Mouse (Mus musculus): ENCODE data around the gene Adamtsl1. TPM values are rescaled to one million over a fixed set of nuclear protein-coding genes. Genes with fewer than 3 reads are reported as not detected.

Adamtsl1 gene
- polyA plus RNA-seq, 1 experiment, result 0.48 TPM

DNA sequence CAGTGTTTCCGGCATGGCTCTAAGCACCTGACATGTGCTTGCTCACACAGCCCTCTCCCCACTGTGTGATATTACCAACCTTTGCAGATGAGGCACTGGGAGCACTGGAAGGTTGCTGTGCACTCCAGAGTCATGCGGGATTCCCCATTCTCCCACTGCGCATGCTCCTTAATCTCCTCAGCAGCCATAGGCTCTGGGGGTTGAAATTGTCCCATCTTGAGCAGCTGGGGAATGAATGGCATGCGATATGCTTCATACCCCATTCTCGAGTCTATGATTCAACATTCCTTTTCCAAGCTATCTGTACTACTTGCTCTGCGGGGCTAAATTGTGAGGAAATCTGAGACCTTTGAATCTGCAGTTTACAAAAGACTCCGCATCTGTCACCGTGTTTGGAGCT is 812.7 kb downstream of the Adamtsl1 start:
- no peak overlapping the region for H3ac ChIP-seq (ENCODE audit: control insufficient read depth, insufficient read length, low read depth)
- no peak overlapping the region for H3K4me3 ChIP-seq (ENCODE audit: insufficient read depth, poor library complexity, severe bottlenecking)
- no peaks in the 10 kb centered on the region for H3K79me3 ChIP-seq (ENCODE audit: low read depth)
- TF ChIP-seq CTCF (IDR thresholded peaks at IDR 0.05; ENCODE audit: control insufficient read depth, insufficient read depth, insufficient read length), result no peak
- no peak for TF ChIP-seq MAX (IDR thresholded peaks at IDR 0.05)
- no peaks in the 10 kb centered on the region for H3K27me3 ChIP-seq (ENCODE audit: control insufficient read depth, insufficient read depth, insufficient read length)
- H3K79me2 ChIP-seq (ENCODE audit: control insufficient read depth, insufficient read depth), result no peaks in the 10 kb centered on the region
- no peaks in the 10 kb centered on the region for H3K36me3 ChIP-seq (ENCODE audit: control insufficient read depth, insufficient read depth)

DNA sequence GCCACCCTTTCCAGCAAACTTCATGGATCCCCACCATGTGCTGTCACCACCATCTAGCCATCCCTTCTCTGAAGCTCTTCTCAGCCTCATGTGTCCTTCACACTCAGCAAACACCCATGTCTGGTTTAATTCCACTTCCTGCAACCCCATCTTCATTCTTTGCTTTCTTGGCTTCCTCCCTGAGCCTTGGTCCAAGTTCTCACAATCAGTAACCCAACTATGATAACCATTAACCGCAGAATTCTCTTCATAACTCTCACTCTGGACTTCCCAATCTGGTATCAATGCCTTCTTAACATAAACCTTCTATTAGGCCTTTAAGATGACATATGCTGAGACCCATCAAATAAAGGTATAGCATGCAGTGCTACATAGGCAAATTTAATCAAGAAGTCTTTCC is 815.5 kb downstream of the Adamtsl1 start:
- Histone ChIP-seq H3ac (ENCODE audit: control insufficient read depth, insufficient read length, low read depth) (no peak overlapping the region), H3K4me3 (ENCODE audit: insufficient read depth, poor library complexity, severe bottlenecking) (no peak overlapping the region), H3K79me3 (ENCODE audit: low read depth) (no peaks in the 10 kb centered on the region), H3K27me3 (ENCODE audit: control insufficient read depth, insufficient read depth, insufficient read length) (no peaks in the 10 kb centered on the region), H3K36me3 (ENCODE audit: control insufficient read depth, insufficient read depth) (no peaks in the 10 kb centered on the region), H3K79me2 (ENCODE audit: control insufficient read depth, insufficient read depth) (no peaks in the 10 kb centered on the region)
- TF ChIP-seq CEBPB (IDR thresholded peaks at IDR 0.05; ENCODE audit: low read depth), result no peak
- TF ChIP-seq MYOG (IDR thresholded peaks at IDR 0.05; ENCODE audit: control insufficient read depth, extremely low read depth, insufficient read length), result no peak
- no peak for TF ChIP-seq FOSL1 (IDR thresholded peaks at IDR 0.05; ENCODE audit: insufficient read depth, low read length, poor library complexity, severe bottlenecking)
- TF ChIP-seq MAX (IDR thresholded peaks at IDR 0.05), result no peak
- no peak for TF ChIP-seq USF1 (IDR thresholded peaks at IDR 0.05; ENCODE audit: low read depth)
- TF ChIP-seq CTCF (IDR thresholded peaks at IDR 0.05; ENCODE audit: control insufficient read depth, insufficient read depth, insufficient read length), result no peak
- TF ChIP-seq MYOD1 (IDR thresholded peaks at IDR 0.05; ENCODE audit: control insufficient read depth, insufficient read length, low read depth), result no peak

DNA sequence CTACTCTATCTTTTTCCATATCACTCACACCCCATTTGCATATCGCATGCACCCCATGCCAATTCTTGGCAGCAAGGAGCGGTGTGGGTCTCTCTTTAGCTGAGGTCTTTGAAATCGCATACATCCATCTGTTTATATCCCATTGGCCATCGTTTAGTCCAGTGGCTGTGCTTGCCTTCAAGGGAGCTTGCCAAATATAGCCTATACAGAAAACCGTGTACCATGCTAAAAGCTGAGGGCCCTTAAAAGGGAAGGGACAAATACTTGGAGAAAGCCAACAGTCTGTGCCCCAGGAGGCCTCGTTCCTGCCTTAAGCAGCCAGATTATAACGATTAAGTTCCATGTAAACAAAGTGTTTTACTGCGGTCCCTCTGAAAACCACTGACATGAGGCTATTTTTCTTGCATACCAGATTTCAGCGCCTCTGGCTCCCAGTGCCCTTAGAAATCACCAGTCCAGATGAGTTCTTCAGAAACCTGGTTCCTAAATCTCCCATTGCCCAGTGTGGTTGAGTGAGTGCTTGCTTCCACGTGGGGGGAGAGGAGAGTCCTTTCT is 822.0 kb downstream of the Adamtsl1 start:
- Histone ChIP-seq H3ac (ENCODE audit: control insufficient read depth, insufficient read length, low read depth) (no peak overlapping the region), H3K36me3 (ENCODE audit: control insufficient read depth, insufficient read depth) (no peaks in the 10 kb centered on the region), H3K79me3 (ENCODE audit: low read depth) (no peaks in the 10 kb centered on the region), H3K79me2 (ENCODE audit: control insufficient read depth, insufficient read depth) (no peaks in the 10 kb centered on the region), H3K27me3 (ENCODE audit: control insufficient read depth, insufficient read depth, insufficient read length) (no peaks in the 10 kb centered on the region), H3K4me3 (ENCODE audit: insufficient read depth, poor library complexity, severe bottlenecking) (no peak overlapping the region)
- TF ChIP-seq CTCF (IDR thresholded peaks at IDR 0.05; ENCODE audit: control insufficient read depth, insufficient read depth, insufficient read length), result no peak
- no peak for TF ChIP-seq MAX (IDR thresholded peaks at IDR 0.05)
- no peak for TF ChIP-seq FOSL1 (IDR thresholded peaks at IDR 0.05; ENCODE audit: insufficient read depth, low read length, poor library complexity, severe bottlenecking)
- no peak for TF ChIP-seq USF1 (IDR thresholded peaks at IDR 0.05; ENCODE audit: low read depth)
- no peak for TF ChIP-seq MYOD1 (IDR thresholded peaks at IDR 0.05; ENCODE audit: control insufficient read depth, insufficient read length, low read depth)
- TF ChIP-seq CEBPB (IDR thresholded peaks at IDR 0.05; ENCODE audit: low read depth), result no peak
- TF ChIP-seq MYOG (IDR thresholded peaks at IDR 0.05; ENCODE audit: control insufficient read depth, extremely low read depth, insufficient read length), result no peak

DNA sequence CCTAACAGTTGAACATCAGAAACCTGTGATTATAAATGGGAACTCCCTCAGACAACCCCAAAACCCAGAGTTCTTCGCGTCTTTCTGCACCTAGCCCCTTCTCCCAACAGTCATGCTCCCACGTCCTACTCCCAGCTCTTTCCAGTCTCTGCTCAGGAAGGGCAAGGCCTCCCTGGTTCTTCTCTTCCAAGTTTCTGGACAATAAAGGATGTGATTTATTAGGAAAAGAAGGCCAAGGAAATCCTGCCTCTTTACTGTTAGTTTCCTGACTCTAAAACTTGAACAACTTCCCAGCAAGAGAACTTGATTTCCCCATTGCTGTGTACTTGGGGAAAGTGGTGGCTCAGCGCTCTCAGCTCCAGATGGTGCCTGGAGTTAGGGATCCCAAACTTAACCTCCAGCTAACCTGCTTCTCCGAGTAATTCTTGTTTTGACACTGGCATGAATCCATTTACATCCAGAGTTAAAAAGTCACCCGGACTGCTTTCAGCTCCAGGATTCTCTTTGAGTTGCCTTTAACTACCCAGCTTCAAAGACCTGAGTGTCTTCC is 823.3 kb downstream of the Adamtsl1 start:
- no peaks in the 10 kb centered on the region for H3K27me3 ChIP-seq (ENCODE audit: control insufficient read depth, insufficient read depth, insufficient read length)

DNA sequence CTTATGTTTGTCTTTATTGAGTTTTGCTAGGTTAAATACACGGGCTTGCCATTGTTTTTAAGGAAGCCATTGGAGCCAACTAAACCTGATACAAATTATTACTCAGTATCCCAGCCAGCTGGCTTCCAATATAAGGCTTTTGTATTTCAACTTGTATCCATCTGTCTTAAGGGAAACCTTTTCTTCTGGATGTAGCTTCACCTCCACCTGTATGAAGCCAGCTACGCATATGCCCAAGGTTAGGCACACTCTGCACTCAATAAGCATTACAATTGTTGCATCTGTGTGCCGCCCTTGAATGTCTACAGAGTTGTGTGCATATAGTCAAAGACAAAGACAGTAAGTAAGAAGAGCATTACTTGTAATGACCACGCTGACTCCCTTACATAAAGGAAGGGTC is 835.4 kb downstream of the Adamtsl1 start:
- TF ChIP-seq CEBPB (IDR thresholded peaks at IDR 0.05; ENCODE audit: low read depth) (no peak), MYOD1 (IDR thresholded peaks at IDR 0.05; ENCODE audit: control insufficient read depth, insufficient read length, low read depth) (no peak), FOSL1 (IDR thresholded peaks at IDR 0.05; ENCODE audit: insufficient read depth, low read length, poor library complexity, severe bottlenecking) (no peak)
- Histone ChIP-seq H3ac (ENCODE audit: control insufficient read depth, insufficient read length, low read depth) (no peak overlapping the region), H3K79me2 (ENCODE audit: control insufficient read depth, insufficient read depth) (no peaks in the 10 kb centered on the region), H3K4me3 (ENCODE audit: insufficient read depth, poor library complexity, severe bottlenecking) (no peak overlapping the region), H3K36me3 (ENCODE audit: control insufficient read depth, insufficient read depth) (no peaks in the 10 kb centered on the region), H3K79me3 (ENCODE audit: low read depth) (no peaks in the 10 kb centered on the region), H3K27me3 (ENCODE audit: control insufficient read depth, insufficient read depth, insufficient read length) (no peaks in the 10 kb centered on the region)

More for the DNA sequence above, 823.3 kb downstream of the Adamtsl1 start:
- TF ChIP-seq FOSL1 (IDR thresholded peaks at IDR 0.05; ENCODE audit: insufficient read depth, low read length, poor library complexity, severe bottlenecking) (no peak), MAX (IDR thresholded peaks at IDR 0.05) (no peak), MYOG (IDR thresholded peaks at IDR 0.05; ENCODE audit: control insufficient read depth, extremely low read depth, insufficient read length) (no peak), MYOD1 (IDR thresholded peaks at IDR 0.05; ENCODE audit: control insufficient read depth, insufficient read length, low read depth) (no peak), USF1 (IDR thresholded peaks at IDR 0.05; ENCODE audit: low read depth) (no peak), CTCF (IDR thresholded peaks at IDR 0.05; ENCODE audit: control insufficient read depth, insufficient read depth, insufficient read length) (no peak), CEBPB (IDR thresholded peaks at IDR 0.05; ENCODE audit: low read depth) (no peak)
- Histone ChIP-seq H3ac (ENCODE audit: control insufficient read depth, insufficient read length, low read depth) (no peak overlapping the region), H3K79me2 (ENCODE audit: control insufficient read depth, insufficient read depth) (no peaks in the 10 kb centered on the region), H3K79me3 (ENCODE audit: low read depth) (no peaks in the 10 kb centered on the region), H3K36me3 (ENCODE audit: control insufficient read depth, insufficient read depth) (no peaks in the 10 kb centered on the region), H3K4me3 (ENCODE audit: insufficient read depth, poor library complexity, severe bottlenecking) (no peak overlapping the region)

DNA sequence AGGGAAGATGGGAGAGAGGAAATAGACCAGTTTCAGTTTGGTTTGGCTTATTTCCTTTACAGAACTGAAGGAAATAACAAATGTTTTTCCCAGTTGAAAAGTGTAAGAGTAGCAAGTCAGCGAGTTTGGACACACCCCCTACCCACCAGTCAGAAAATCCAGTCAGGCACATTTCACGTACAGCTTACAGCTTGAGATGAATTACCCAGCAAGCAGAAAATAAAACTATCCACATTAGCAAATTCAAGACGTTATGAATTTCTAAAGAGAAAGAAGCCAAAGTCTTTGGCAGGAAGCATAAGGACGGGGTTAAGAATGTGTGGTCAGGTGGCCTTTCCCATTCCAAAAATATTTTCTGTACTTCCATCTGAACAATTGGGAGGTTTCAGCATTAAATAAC is 838.1 kb downstream of the Adamtsl1 start:
- Histone ChIP-seq H3K27me3 (ENCODE audit: control insufficient read depth, insufficient read depth, insufficient read length) (no peaks in the 10 kb centered on the region), H3K79me3 (ENCODE audit: low read depth) (no peaks in the 10 kb centered on the region), H3K4me3 (ENCODE audit: insufficient read depth, poor library complexity, severe bottlenecking) (no peak overlapping the region), H3K36me3 (ENCODE audit: control insufficient read depth, insufficient read depth) (no peaks in the 10 kb centered on the region), H3K79me2 (ENCODE audit: control insufficient read depth, insufficient read depth) (no peaks in the 10 kb centered on the region), H3ac (ENCODE audit: control insufficient read depth, insufficient read length, low read depth) (no peak overlapping the region)
- TF ChIP-seq FOSL1 (IDR thresholded peaks at IDR 0.05; ENCODE audit: insufficient read depth, low read length, poor library complexity, severe bottlenecking) (no peak), CEBPB (IDR thresholded peaks at IDR 0.05; ENCODE audit: low read depth) (no peak), CTCF (IDR thresholded peaks at IDR 0.05; ENCODE audit: control insufficient read depth, insufficient read depth, insufficient read length) (no peak), MYOD1 (IDR thresholded peaks at IDR 0.05; ENCODE audit: control insufficient read depth, insufficient read length, low read depth) (no peak), MYOG (IDR thresholded peaks at IDR 0.05; ENCODE audit: control insufficient read depth, extremely low read depth, insufficient read length) (no peak), MAX (IDR thresholded peaks at IDR 0.05) (no peak)
